Mouse (Mus musculus) heart, embryonic 15.5 days (tissue): Measurements from ENCODE around the gene Zfp60. TPM values are rescaled to one million over a fixed set of nuclear protein-coding genes. Genes with fewer than 3 reads are reported as not detected.

ENCODE experiments used
- ATAC-seq: fragments of 200-750 bp; cut with Nextera tagmentation; replicated peaks from 2 replicates; pipeline ENCODE4 v1.8.0; 2017; ENCODE audit warnings: low read depth, moderate TSS enrichment; ENCODE audit not compliant: insufficient number of reproducible peaks, insufficient read depth, low FRiP score
- H3K27ac ChIP-seq: fragments of 300-500 bp; sonication (generic); 2 replicates; pipeline ENCODE4 v1.5.1; 2015; ENCODE audit warnings: mild to moderate bottlenecking, inconsistent platforms
- H3K27me3 ChIP-seq: fragments of 300-500 bp; sonication (generic); 2 replicates; pipeline ENCODE4 v1.6.1; 2015; ENCODE audit warnings: inconsistent platforms
- H3K36me3 ChIP-seq: fragments of 300-500 bp; sonication (generic); 2 replicates; pipeline ENCODE4 v1.6.1; 2015; ENCODE audit warnings: mild to moderate bottlenecking, inconsistent platforms
- H3K4me1 ChIP-seq: fragments of 300-500 bp; sonication (generic); replicated peaks from 2 replicates; pipeline ENCODE4 v1.6.1; 2015; ENCODE audit warnings: inconsistent platforms
- H3K4me2 ChIP-seq: fragments of 300-500 bp; sonication (generic); 2 replicates; pipeline ENCODE4 v1.6.1; 2015; ENCODE audit warnings: inconsistent platforms, mild to moderate bottlenecking, moderate library complexity
- H3K4me3 ChIP-seq: fragments of 300-500 bp; sonication (generic); 2 replicates; pipeline ENCODE4 v1.5.1; 2015; ENCODE audit warnings: mild to moderate bottlenecking, inconsistent platforms
- H3K9ac ChIP-seq: fragments of 300-500 bp; sonication (generic); 2 replicates; pipeline ENCODE4 v1.6.1; 2015; ENCODE audit warnings: mild to moderate bottlenecking, inconsistent platforms
- H3K9me3 ChIP-seq: fragments of 300-500 bp; sonication (generic); replicated peaks from 2 replicates; pipeline ENCODE4 v1.6.1; 2016; ENCODE audit warnings: inconsistent platforms
- WGBS: fragments of 180-500 bp; shearing (Covaris S2); methylation state at CpG from one replicate; pipeline ENCODE4 v1.1.7; 2015; ENCODE audit warnings: mixed read lengths; 5-methylcytosine and 5-hydroxymethylcytosine counted together
- polyA plus RNA-seq: library from polyadenylated mRNA; unstranded; fragments of >200 nt; fragmentation: Nextera tagmentation; extraction: Ambion mirVana; gene quantifications from 2 replicates; pipeline ENCODE4 v1.2.1, GENCODE M21; 2015

Zfp60 gene
- 15.4 and 21.9 TPM in 2 replicates for polyA plus RNA-seq

DNA sequence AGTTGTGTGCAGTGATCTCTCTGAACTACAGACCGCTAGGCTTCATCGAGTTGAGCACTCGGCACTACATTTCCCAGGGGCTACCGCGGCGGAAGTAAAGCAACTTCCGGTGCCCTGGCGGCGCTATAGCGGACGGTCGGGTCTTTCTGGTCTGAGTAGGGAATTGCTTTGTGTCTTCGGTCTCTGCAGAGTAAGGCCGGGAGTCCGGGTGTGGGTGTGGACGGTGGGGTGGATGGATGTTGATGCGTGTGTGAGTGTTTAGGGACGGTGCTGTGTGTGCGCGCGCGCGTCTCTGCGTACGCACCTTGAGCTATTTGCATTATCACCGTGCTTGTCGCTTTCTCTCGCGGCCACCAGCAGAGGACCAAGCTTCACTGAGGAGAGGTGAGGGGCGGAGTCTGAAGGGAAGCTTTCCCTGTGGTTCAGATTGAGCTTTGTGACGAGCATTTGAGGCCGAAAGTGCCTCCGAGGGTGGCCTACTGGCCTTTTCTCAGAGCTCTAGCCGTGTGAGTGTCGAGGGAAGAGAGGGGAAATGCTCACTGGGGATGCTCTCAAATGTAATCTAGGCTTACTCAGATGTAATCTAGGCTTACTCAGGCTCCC lies at the start of gene Zfp60:
TSS of gene Zfp60 (plus strand) at position 109 of the 603 bp plus-strand sequence.
- H3K9ac ChIP-seq = peak within 1 kb of the TSS; percentile 80
- H3K4me3 ChIP-seq = peak within 1 kb of the TSS; percentile 85
- H3K9me3 ChIP-seq = no peaks in the 10 kb centered on the region
- 0% methylated on average over 35 of the region's 35 CpGs for WGBS
- peak within 1 kb of the TSS; percentile 80 for H3K4me2 ChIP-seq
- H3K4me1 ChIP-seq = peaks cover 20% of the 10 kb centered on the region
- H3K36me3 ChIP-seq = no peaks in the 10 kb centered on the region
- H3K27ac ChIP-seq = peak within 1 kb of the TSS; percentile 94
- H3K27me3 ChIP-seq = no peaks in the 10 kb centered on the region
- peak; percentile 90 for ATAC-seq

DNA sequence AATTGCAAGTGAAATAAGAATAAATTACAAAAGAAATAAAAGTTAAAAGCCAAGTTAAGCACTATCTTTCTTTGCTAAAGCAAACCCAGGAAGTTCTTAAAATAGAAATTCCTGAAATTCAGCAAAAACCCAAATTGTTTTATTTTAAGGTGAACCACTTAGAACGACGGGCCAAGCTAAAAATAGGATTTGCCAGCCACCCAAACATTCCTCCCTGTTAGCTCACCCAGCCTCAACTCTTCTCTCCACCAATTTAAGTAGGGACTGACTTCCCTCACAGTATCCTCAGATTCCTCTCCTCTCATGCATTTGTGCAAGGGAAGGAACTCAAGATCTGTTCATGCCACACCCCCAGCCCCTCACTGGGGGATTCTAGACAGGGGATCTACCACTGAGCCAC lies 48.0 kb upstream of the Zfp60 start:
- Histone ChIP-seq H3K36me3 (no peaks in the 10 kb centered on the region), H3K4me3 (no peak overlapping the region), H3K27me3 (peaks cover 16% of the 10 kb centered on the region; the same call in 1 of the 2 replicates), H3K27ac (no peak overlapping the region), H3K4me2 (no peak overlapping the region), H3K9me3 (no peaks in the 10 kb centered on the region), H3K4me1 (peaks cover 6% of the 10 kb centered on the region), H3K9ac (no peak overlapping the region)
- 7% methylated on average over 2 of the region's 2 CpGs for WGBS
- no peak for ATAC-seq

DNA sequence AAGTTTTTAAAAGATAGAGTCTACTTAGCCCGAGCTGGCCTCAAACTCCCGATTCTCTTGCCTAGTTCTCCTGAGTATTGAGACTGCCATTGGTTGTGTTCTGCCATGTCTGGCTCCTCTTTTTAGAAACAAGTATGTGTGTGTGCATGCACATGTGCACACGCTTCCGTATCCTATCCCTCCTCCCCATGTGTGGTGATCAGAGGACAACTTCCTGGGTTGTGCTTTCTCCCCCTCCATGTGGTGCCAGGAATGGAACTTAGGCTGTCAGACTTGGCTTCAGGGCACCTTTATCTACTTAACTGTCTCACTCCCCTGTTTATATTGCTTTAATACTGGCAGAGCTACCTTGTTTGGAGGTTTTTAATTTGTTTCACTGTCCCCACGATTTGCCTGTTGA lies 46.0 kb upstream of the Zfp60 start:
- H3K4me3 ChIP-seq = 0 out of 2 replicates have a peak overlapping the region, but pooled peaks have one; percentile 4

DNA sequence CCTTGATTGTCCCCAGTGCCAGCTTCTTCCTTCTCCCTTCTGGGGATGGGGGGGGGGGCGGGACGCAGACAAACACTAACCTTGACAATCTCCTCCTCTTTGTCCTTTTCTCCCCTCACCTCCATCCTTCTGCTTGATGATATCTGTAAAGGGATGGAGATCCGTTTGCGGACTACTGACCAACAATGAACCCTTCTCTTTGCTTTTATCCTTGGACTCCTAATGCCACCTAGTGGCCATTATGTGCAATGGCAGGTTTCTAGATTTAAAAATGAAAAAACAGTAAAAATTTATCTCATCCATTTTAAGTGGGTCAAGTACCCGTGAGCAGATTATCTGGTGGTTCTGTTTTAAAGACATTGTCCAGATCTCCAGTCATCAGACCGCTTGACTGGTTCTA lies 45.5 kb upstream of the Zfp60 start:
- Histone ChIP-seq H3K4me2 (peak overlapping the region; percentile 8; the same call in 1 of the 2 replicates), H3K36me3 (no peaks in the 10 kb centered on the region), H3K27me3 (peaks cover 16% of the 10 kb centered on the region; the same call in 1 of the 2 replicates), H3K27ac (no peak overlapping the region), H3K9ac (no peak overlapping the region), H3K4me3 (0 out of 2 replicates have a peak overlapping the region, but pooled peaks have one; percentile 4), H3K4me1 (peaks cover 17% of the 10 kb centered on the region), H3K9me3 (no peaks in the 10 kb centered on the region)
- 2% methylated on average over 6 of the region's 6 CpGs for WGBS
- ATAC-seq = no peak

More for the DNA sequence above, 46.0 kb upstream of the Zfp60 start:
- no peak overlapping the region for H3K27ac ChIP-seq
- no peak for ATAC-seq
- H3K4me2 ChIP-seq = peak overlapping the region; percentile 8; the same call in 1 of the 2 replicates
- no peaks in the 10 kb centered on the region for H3K36me3 ChIP-seq
- no peak overlapping the region for H3K9ac ChIP-seq
- WGBS = 31% methylated on average over 5 of the region's 5 CpGs
- H3K9me3 ChIP-seq = no peaks in the 10 kb centered on the region
- peaks cover 17% of the 10 kb centered on the region for H3K4me1 ChIP-seq
- peaks cover 16% of the 10 kb centered on the region; the same call in 1 of the 2 replicates for H3K27me3 ChIP-seq

DNA sequence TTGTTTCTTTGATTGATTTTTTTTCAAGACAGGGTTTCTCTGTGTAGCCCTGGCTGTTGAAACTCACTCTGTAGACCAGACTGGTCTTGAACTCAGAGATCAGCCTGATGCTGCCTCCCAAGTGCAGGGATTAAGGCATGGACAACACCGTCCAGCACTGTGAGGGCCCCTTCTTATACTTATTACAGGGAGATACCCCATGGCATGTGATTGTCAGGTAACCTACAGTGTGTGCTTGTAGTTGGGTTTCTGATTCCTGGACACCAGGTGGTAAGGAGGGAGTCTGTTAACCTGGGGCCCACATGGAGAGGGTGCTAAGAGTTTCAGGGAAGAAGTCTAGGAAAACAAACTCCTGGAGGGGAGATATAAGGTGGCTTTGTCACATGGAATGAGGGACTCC lies 44.1 kb upstream of the Zfp60 start:
- H3K4me2 ChIP-seq = no peak overlapping the region

DNA sequence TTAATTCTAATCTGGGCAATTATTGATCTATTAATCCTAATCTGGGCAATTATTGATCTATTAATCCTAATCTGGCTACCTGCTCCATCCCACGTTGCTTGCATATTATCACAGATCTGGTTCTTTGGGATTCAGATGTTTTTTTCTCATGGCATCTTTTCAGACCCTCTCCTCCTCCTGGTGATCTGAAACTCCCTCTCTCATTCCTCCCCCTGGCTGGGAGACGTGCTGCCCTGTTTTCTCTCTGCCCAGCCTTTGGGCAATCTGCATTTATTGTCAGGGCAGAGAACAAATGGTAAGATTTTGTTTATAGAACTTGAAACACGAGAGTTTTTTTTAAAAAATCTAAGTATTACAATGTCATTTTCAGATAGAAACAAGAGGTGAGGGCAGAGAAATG lies 43.4 kb upstream of the Zfp60 start:
- no peaks in the 10 kb centered on the region for H3K9me3 ChIP-seq
- peaks cover 17% of the 10 kb centered on the region for H3K4me1 ChIP-seq
- no peaks in the 10 kb centered on the region for H3K36me3 ChIP-seq
- peak overlapping the region; percentile 65; the same call in 1 of the 2 replicates for H3K4me2 ChIP-seq
- no peak overlapping the region for H3K4me3 ChIP-seq
- WGBS = 72% methylated on average over 3 of the region's 3 CpGs
- H3K27ac ChIP-seq = no peak overlapping the region
- peaks cover 13% of the 10 kb centered on the region; the same call in 1 of the 2 replicates for H3K27me3 ChIP-seq
- no peak overlapping the region for H3K9ac ChIP-seq
- ATAC-seq = no peak

More for the DNA sequence above, 44.1 kb upstream of the Zfp60 start:
- H3K9ac ChIP-seq = no peak overlapping the region
- ATAC-seq = no peak
- no peaks in the 10 kb centered on the region for H3K9me3 ChIP-seq
- no peaks in the 10 kb centered on the region for H3K36me3 ChIP-seq
- H3K27ac ChIP-seq = no peak overlapping the region
- whole genome bisulfite sequencing = 83% methylated on average over 1 of the region's 1 CpGs
- peaks cover 13% of the 10 kb centered on the region; the same call in 1 of the 2 replicates for H3K27me3 ChIP-seq
- H3K4me1 ChIP-seq = peaks cover 17% of the 10 kb centered on the region
- H3K4me3 ChIP-seq = no peak overlapping the region

DNA sequence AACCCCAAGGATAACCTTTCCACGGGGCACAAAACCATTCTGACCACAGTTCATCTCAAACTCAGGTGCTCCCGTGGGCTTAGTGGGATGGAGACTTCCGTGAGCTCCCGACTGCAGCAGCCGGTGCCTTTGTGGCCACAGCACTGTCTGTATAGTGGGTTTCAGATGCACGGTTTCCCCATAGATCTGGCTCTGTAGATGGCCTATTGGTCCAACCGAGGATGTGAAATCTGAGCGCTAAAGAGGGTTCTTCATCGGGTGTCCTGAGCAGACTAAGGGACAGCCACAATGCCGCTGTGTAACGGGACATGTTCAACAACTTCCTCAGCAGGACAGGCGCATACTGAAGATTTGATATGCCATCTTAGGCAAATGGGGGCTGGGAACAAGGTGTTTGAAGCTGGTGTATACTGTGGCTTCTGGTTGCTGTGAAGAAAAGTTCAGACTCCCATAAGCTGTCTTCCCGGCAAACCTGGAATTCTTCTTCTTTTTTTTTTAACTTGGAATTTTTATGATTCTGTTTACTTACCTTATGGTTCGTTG lies 42.9 kb upstream of the Zfp60 start:
- WGBS = 35% methylated on average over 14 of the region's 14 CpGs
- H3K4me3 ChIP-seq = peak overlapping the region; percentile 45
- peaks cover 13% of the 10 kb centered on the region; the same call in 1 of the 2 replicates for H3K27me3 ChIP-seq
- H3K27ac ChIP-seq = no peak overlapping the region
- peak overlapping the region; percentile 65 for H3K4me2 ChIP-seq
- H3K9me3 ChIP-seq = no peaks in the 10 kb centered on the region
- peaks cover 17% of the 10 kb centered on the region for H3K4me1 ChIP-seq
- peak overlapping the region; percentile 50 for H3K9ac ChIP-seq
- ATAC-seq = no peak
- no peaks in the 10 kb centered on the region for H3K36me3 ChIP-seq

DNA sequence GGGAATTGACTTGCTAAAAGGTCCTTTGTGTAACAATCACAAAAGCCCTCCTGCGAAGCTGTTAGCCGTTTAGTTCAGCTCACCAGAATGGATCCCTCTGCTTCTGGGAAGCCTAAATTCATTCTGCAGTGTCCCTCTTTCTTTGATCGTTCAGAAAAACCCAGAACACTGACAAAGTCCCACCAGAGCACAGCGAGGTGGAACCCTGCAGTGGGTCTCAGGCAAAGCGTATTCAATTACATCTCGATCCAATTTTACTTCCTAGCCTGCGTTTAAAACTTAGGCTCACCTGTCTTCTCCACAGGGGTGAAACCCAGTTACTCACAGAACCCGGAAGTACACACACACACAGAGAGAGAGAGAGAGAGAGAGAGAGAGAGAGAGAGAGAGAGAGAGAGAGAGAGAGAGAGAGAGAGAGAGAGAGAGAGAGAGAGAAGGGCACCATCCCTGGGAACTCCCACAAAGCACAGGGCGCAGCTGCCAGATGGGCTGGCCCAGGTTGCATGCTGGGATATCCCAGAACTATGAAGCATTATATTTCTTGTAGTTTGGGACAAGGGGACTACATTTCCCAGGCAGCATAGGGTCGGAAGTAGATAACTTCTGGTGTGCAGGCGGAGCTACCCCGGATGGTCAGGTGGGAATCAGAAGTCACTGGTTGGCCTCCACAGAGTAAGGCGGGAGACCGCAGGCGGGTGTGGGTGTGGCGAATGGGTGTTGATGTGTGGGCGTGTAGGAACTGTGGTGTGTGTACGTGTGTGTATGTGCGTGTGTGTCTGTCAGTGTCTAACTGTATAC lies 42.2 kb upstream of the Zfp60 start, which contains the start of gene Zfp607b:
TSS of gene Zfp607b (plus strand) at position 526 of the 798 bp plus-strand sequence.
- ATAC-seq = peak; percentile 100
- under 1% methylated on average over 19 of the region's 19 CpGs for WGBS
- Histone ChIP-seq H3K9ac (peak within 1 kb of the TSS; percentile 50), H3K4me2 (peak within 1 kb of the TSS; percentile 65), H3K36me3 (no peaks in the 10 kb centered on the region), H3K9me3 (no peaks in the 10 kb centered on the region), H3K27me3 (peaks cover 8% of the 10 kb centered on the region; the same call in 1 of the 2 replicates), H3K27ac (peak within 1 kb of the TSS; percentile 35), H3K4me1 (peaks cover 17% of the 10 kb centered on the region), H3K4me3 (peak within 1 kb of the TSS; percentile 45)

DNA sequence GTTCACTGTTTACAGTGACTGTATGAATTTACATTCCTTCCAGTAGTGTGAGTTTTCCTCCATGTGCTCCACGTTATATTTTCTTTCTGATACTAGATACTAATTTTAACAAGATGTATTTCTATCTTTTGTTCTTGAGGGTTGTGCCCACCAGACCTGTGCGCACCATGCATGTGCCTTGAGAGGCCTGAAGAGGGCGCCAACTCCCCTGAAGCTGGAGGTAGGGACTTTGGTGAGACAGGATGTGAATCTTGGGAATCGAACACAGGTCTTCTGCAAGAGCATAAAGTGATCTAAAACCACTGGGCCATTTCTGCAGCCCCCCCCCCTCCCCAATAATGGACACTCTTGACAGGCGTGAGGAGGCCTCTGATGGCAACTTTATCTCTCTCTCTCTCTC lies 40.1 kb upstream of the Zfp60 start:
- Histone ChIP-seq H3K9me3 (no peaks in the 10 kb centered on the region), H3K36me3 (no peaks in the 10 kb centered on the region), H3K4me1 (peaks cover 12% of the 10 kb centered on the region), H3K4me2 (no peak overlapping the region), H3K9ac (no peak overlapping the region), H3K27me3 (no peaks in the 10 kb centered on the region), H3K27ac (no peak overlapping the region), H3K4me3 (no peak overlapping the region)
- WGBS = 30% methylated on average over 5 of the region's 5 CpGs
- no peak for ATAC-seq

DNA sequence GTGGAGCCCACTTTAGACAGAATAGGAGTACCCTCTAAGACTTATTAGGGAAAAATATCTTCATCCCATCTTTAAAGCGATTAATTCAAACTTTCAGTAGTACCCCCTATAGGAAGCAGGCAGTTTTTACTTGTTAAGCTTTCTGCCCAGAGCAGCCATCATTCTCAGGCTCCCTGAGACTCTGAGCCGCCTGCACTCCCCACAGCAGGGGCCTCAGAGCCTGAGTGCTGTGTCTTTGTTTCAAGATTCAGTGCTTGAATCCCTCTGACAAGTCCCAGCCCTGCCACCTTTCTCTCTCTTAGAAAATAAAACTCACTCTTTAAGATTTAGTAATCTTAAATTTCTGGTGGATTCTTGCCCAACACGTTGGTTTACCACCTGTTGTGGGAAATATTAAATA lies 34.5 kb upstream of the Zfp60 start:
- H3K4me2 ChIP-seq = no peak overlapping the region
- 44% methylated on average over 3 of the region's 3 CpGs for WGBS
- H3K9ac ChIP-seq = no peak overlapping the region
- H3K9me3 ChIP-seq = no peaks in the 10 kb centered on the region
- ATAC-seq = no peak
- H3K36me3 ChIP-seq = no peaks in the 10 kb centered on the region
- H3K27ac ChIP-seq = no peak overlapping the region
- no peaks in the 10 kb centered on the region for H3K4me1 ChIP-seq
- H3K4me3 ChIP-seq = no peak overlapping the region
- H3K27me3 ChIP-seq = no peaks in the 10 kb centered on the region

DNA sequence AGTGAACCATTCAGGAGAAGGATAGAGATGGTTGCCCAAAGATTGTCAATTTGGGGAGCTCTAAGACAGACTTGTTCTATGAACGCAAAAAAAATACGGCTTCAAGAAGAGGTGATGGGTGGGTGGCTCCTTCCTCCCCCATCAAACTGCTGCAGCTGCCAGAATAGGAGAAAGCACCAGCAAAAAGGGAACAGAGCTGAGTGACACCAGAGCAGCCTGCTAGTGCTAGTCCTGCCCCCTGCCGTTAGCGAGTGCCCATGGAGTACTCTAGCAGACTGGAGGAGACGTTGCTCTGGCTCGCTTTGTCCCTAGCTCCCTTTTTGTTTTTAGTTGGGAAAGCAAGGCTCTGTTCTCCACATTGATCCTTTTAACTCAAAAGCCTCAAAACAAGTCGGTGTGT lies 20.8 kb upstream of the Zfp60 start:
- Histone ChIP-seq H3K27ac (no peak overlapping the region), H3K27me3 (no peaks in the 10 kb centered on the region), H3K9me3 (peaks cover 7% of the 10 kb centered on the region; the same call in 1 of the 2 replicates), H3K4me3 (no peak overlapping the region), H3K36me3 (no peaks in the 10 kb centered on the region), H3K9ac (no peak overlapping the region), H3K4me2 (no peak overlapping the region), H3K4me1 (no peaks in the 10 kb centered on the region)
- WGBS = 75% methylated on average over 7 of the region's 7 CpGs
- no peak for ATAC-seq
